Mouse (Mus musculus): Measurements from ENCODE around the gene Svbp.

The Svbp gene

GRCm38 (mm10) chr4:119190618-119191017 is 4.5 kb upstream of the Svbp start:
- DNase-seq (ENCODE audit: inconsistent ontology term), result no peak

GRCm38 (mm10) chr4:119191273-119191672 is 3.8 kb upstream of the Svbp start:
- DNase-seq (ENCODE audit: inconsistent ontology term), result peak; percentile 26

GRCm38 (mm10) chr4:119192757-119193156 is 2.3 kb upstream of the Svbp start:
- DNase-seq (ENCODE audit: inconsistent ontology term), result no peak

- DNase-seq (ENCODE audit: inconsistent ontology term), result peak; percentile 35
These were observed 645 bp downstream of the Svbp start for GRCm38 (mm10) chr4:119195582-119196320.

- no peak for DNase-seq (ENCODE audit: inconsistent ontology term)
These were observed 3.0 kb downstream of the Svbp start for GRCm38 (mm10) chr4:119198105-119198504.

GRCm38 (mm10) chr4:119204672-119205071 is 9.6 kb downstream of the Svbp start:
- DNase-seq (ENCODE audit: inconsistent ontology term), result peak; percentile 33

GRCm38 (mm10) chr4:119216667-119217066 is 21.6 kb downstream of the Svbp start:
- peak; percentile 37 for DNase-seq (ENCODE audit: inconsistent ontology term)

- peak; percentile 26 for DNase-seq (ENCODE audit: inconsistent ontology term)
These were observed 23.1 kb downstream of the Svbp start, which contains the start of gene Tmem269 for GRCm38 (mm10) chr4:119218169-119218568. Tmem269 (minus strand) TSS chr4:119218217.

- DNase-seq (ENCODE audit: inconsistent ontology term), result peak; percentile 36
These were observed 28.6 kb downstream of the Svbp start for GRCm38 (mm10) chr4:119223696-119224095.

- DNase-seq (ENCODE audit: inconsistent ontology term), result no peak
These were observed 29.4 kb downstream of the Svbp start for GRCm38 (mm10) chr4:119224534-119224933.

- DNase-seq (ENCODE audit: inconsistent ontology term), result no peak
These were observed 30.6 kb downstream of the Svbp start for GRCm38 (mm10) chr4:119225719-119226118.

- DNase-seq (ENCODE audit: inconsistent ontology term), result no peak
These were observed 31.6 kb downstream of the Svbp start for GRCm38 (mm10) chr4:119226751-119227150.

- peak; percentile 99 for DNase-seq (ENCODE audit: inconsistent ontology term)
These were observed 37.5 kb downstream of the Svbp start, which contains the start of the genes AU022252 and P3h1 for GRCm38 (mm10) chr4:119232410-119233255. AU022252 (minus strand) TSS chr4:119232712. P3h1 (plus strand) TSS chr4:119232915.

- peak; percentile 68 for DNase-seq (ENCODE audit: inconsistent ontology term)
These were observed 38.3 kb downstream of the Svbp start for GRCm38 (mm10) chr4:119233256-119233901.

- DNase-seq (ENCODE audit: inconsistent ontology term), result no peak
These were observed 39.2 kb downstream of the Svbp start for GRCm38 (mm10) chr4:119234348-119234747.

- DNase-seq (ENCODE audit: inconsistent ontology term), result no peak
These were observed 43.6 kb downstream of the Svbp start for GRCm38 (mm10) chr4:119238661-119239060.

- DNase-seq (ENCODE audit: inconsistent ontology term), result peak; percentile 76
These were observed 44.1 kb downstream of the Svbp start for GRCm38 (mm10) chr4:119239181-119239682.

- no peak for DNase-seq (ENCODE audit: inconsistent ontology term)
These were observed 46.6 kb downstream of the Svbp start for GRCm38 (mm10) chr4:119241664-119242063.

- no peak for DNase-seq (ENCODE audit: inconsistent ontology term)
These were observed 47.5 kb downstream of the Svbp start for GRCm38 (mm10) chr4:119242571-119242970.

GRCm38 (mm10) chr4:119244468-119245240 is 49.5 kb downstream of the Svbp start:
- no peak for DNase-seq (ENCODE audit: inconsistent ontology term)

- DNase-seq (ENCODE audit: inconsistent ontology term), result peak; percentile 37
These were observed 50.5 kb downstream of the Svbp start for GRCm38 (mm10) chr4:119245556-119245955.
